Mouse (Mus musculus) olfactory bulb, adult 2 months (tissue): ENCODE measurements around the gene Vps8.

Experiments used
- CTCF ChIP-seq: fragments of 200-500 bp; IDR thresholded peaks from 2 replicates; pipeline ENCODE4 v1.5.1; 2012; ENCODE audit warnings: low read depth, mild to moderate bottlenecking, low read length, moderate library complexity; ENCODE audit not compliant: insufficient read depth
- POLR2A ChIP-seq: fragments of 200-500 bp; IDR thresholded peaks from 2 replicates; pipeline ENCODE4 v1.6.1; 2012; ENCODE audit warnings: mild to moderate bottlenecking, low read depth, low read length, moderate library complexity; ENCODE audit not compliant: insufficient read depth

- no peak for TF ChIP-seq CTCF
- TF ChIP-seq POLR2A = no peak
Measured at GRCm38 (mm10) chr16:21553506-21553905, 130.6 kb downstream of the Vps8 start.
